Mouse (Mus musculus) layer of hippocampus, adult 11-12 months (tissue): ENCODE results near the gene Actrt3.
A peak's percentile ranks its signal among the peaks of the same experiment; 100 is the strongest.

Experiments
- DNase-seq: peaks from one replicate; pipeline ENCODE4 v3.0.0; 2022; ENCODE audit warnings: low spot score

Gene Actrt3

DNA sequence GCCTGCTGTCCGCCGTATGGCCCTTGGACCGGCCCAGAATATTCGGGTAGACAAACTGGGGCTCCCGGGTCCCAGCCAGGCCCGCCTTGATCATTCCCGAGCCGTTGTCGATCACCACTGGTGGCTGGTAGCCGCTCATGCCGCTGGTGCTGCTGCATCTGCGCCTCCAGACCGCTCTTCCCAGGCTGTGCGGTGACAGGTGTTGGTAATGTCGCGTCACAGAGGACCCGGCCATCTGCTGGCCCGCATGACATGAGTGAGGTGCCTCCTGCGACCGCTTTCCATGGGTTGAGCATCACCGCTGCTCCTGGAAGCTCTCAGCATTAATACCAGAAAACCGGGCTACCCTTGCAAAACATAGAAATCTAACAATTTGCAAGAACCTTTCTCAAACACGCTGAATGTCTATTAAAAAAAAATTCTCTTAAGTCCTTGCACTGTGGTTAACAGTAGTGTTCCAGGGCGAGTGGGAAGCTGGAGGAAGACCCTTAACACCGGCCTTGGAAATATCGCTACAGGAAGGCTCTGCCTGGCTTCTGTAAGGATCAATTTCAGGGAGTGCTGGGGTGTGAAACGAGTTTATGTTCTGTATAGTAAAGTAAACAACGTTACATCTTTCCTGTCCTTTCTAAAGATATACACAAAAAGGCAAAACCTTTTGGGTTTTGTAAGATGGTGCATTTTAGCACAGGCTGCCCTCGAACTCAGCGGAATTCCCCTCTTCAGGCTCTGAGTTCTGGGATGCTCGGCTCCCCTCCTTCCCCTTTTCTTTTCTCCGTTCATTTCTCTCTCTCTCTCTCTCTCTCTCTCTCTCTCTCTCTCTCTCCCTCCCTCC lies at the start of gene Actrt3:
Gene Actrt3, minus strand, starts transcription at position 229 of the 835 bp plus-strand sequence.
- peak; percentile 50 for DNase-seq

DNA sequence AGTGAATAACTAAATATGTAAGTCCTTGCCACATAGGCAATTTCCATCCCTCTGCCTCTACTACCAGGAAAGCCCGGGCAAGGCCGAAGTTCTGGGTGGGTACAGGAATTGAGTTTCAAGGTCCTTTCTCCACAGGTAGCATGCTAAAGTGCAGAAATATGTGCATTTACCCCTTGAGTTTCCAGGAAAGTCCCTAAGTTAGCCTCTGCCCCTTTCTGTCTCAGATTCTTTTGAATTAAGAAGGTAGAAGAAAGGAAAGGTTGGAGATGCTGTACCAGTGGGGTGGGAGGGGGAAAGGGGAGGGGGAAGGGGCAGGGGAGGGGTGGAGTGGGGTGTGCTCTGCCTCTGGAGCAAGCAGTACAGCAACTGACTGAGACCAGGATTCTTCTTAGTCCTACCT lies 48.7 kb upstream of the Actrt3 start:
- no peak for DNase-seq

DNA sequence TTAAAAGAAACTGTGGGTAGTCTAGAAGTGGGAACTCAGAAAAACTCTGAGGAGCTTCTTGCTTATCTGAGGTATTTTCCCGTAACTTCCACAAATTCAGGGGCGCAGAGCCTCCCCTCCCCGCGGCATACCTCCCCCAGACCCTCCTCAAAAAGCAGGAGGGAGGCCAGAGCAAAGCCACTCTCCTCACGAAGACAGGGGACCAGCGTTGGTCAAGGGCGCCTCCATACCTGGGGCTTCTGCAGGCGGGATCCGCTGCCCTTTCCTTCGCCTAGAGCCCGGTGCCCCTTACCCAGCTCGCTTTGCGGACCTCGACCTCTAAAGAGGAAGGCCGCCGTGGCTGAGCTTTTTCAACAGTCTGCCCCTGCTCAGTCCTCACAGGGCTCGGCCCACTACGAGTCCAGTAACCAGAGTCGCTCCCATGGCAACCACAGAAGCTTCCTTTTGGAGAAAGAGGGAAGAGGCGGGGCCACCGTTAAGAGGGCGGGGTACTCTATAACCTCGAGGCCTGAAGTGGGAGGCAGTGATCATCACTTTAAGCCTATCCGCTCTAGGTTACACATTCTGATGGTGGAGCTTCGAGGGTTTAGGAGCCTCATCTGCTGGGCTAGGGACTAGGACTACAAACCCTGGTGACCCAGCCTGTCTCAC lies 47.8 kb upstream of the Actrt3 start, which contains the start of gene Lrrc34:
Gene Lrrc34, minus strand, starts transcription at position 430 of the 651 bp plus-strand sequence.
- DNase-seq = peak; percentile 18

DNA sequence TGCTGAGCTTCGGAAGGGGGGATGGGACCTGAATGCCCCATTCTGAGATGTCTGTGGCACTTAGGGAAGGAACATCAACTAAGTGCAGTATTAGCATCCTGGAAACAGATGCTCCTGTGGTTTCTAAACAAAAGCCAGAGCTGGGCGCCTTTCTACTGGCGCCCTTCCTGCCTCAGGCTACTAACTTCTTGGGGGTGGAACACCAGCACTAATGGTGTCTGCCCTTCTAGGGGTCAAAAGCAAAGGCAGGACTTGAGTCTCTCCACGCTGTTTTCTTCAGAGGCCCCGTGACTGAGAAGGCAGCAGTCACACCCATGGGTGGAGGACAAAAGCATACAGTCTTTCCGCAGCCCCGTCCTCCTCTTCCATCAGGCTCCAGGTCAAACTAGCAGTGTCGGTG lies 47.0 kb upstream of the Actrt3 start:
- no peak for DNase-seq

DNA sequence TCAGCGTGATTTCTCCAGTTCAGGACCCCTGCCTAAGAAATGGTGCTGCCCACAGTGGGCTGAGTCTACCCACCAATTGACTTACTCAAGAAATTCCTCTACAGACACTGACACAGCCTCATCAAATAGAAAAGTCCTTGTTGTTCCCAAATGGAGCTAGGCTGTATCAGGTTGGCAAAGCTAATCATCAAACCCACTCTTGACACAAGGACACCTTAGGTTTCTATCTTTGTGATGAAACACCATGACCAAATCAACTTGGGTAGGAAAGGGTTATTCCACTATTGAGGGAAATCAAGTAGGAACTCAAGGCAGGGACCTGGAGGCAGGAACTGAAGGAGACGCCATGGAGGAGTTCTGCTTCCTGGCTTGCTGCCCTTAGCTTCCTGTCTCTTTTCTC lies 44.5 kb upstream of the Actrt3 start, which contains the start of gene Lrriq4:
Gene Lrriq4, plus strand, starts transcription at position 301 of the 400 bp plus-strand sequence.
- no peak for DNase-seq

DNA sequence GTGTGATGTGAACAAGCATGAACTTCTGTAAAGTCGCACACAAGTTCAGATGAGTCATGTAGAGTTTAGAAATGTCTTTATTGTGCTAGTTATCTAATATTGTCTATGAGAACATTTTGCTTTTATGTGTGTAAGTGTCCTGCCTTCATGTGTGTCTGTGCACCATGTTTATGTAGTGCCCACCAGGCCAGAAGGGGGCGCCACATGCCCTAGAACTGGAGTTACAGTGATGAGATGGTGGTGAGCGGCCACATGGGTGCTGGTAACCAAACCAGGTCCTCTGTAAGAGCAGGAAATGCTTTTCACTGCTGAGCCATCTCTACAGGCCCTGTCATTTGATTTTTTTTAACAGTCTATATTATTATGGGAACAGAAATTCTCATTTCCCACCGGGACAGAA lies 35.9 kb upstream of the Actrt3 start:
- DNase-seq = no peak

DNA sequence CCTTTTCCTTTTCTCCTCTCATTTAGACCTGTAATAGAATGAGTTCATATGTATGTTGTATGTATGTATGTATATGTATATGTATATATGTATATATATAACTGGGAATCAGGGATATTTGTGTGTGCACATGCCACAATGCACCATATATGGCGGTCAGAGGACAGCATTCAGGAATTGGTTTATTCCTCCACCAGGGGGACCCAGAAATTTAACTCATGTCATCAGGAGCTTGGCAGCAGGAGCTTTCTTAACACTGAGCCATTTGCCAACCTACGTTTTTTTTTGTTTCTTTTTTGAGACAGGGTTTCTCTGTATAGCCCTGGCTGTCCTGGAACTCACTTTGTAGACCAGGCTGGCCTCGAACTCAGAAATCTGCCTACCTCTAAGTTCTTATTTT lies 33.9 kb upstream of the Actrt3 start:
- DNase-seq = no peak

DNA sequence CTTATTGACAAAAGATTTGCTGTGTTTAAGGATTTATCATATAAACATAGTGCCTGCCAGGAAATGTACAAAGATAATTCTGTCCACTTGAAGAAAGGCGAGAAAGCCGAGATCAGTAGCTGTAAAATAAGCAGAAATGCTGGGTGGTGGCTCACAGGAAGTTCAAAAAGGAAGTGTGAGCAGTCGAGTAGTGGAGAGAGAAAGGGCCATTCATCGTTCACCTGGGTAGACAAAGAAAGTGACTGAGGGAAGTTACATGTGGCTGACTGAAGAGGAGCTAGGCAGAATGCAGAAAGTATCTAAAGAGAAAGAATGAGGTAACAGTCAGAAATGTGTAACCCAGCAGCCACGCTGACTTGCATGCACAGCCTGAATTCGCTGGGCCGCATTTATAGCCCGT lies 20.4 kb upstream of the Actrt3 start:
- no peak for DNase-seq

DNA sequence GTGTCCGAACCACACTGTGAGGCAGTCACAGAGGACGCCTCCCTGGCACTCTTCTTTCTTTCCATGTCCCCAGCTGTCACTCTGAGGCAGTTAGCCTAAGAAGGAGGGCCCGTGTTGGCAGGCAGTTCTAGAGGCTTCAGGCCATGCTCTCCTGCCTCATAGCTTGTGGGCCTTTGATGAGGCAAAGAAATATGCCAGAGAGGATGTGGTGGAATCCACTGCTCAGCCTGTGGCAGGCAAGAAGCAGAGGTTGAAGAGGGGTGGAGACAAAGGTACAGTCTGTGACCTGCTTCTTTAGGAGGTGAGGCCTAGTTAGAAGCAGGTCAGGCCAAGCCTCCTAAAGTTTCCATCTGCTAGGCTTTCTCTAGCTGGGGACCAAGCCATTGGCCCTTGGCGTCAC lies 11.2 kb upstream of the Actrt3 start:
- DNase-seq = no peak

DNA sequence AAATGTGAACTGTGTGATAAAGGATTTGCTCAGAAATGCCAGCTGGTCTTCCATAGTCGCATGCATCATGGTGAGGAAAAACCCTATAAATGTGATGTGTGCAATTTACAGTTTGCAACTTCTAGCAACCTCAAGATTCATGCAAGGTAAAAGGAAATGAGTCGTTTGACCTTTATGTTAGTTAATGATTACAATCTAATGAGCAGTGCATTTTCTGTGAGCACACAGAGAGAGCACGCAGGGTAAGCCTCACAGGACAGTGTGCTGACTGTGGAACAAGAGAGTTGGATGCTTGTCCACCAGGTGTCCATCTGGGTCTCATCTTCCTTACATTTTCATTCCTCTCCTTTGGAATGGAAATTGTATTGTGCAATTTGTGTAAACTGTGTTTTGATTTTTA lies 9.3 kb upstream of the Actrt3 start:
- DNase-seq = no peak

DNA sequence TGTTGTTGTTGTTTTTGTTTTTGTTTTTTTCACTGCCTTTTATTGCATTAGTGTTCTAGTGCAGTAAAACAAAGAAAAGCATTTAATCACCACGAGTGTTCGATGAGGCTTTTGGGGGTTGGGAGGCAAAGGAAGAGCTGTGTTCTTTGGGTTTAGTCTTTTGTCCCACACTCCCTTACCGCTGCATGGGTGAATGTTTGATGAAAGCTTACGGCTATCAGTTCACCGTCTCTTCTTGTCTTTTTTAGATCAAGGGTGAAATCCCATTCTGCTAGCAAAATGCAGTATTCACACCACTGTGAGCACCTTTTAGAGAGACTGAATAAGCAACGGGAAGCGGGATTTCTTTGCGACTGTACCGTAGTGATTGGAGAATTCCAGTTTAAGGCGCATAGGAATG lies 3.5 kb upstream of the Actrt3 start:
- DNase-seq = no peak

DNA sequence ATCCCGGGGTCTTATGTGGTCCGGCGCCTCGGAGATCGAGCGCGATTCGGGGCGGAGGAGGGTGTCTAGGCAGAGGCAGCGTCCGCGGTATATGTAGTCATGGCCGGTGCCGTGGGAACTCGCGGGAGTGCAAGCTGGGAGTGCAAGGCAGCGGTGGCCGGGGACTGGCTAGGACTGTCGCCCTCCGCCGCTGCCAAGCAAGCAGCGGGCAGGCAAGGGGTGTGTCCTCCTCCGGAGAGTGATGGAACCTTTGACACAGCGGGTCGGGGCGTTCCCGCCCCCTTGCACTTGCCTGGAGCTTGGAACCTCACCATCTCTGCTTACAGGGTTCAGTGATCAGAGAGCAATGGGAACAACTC lies 3.0 kb upstream of the Actrt3 start:
- no peak for DNase-seq

DNA sequence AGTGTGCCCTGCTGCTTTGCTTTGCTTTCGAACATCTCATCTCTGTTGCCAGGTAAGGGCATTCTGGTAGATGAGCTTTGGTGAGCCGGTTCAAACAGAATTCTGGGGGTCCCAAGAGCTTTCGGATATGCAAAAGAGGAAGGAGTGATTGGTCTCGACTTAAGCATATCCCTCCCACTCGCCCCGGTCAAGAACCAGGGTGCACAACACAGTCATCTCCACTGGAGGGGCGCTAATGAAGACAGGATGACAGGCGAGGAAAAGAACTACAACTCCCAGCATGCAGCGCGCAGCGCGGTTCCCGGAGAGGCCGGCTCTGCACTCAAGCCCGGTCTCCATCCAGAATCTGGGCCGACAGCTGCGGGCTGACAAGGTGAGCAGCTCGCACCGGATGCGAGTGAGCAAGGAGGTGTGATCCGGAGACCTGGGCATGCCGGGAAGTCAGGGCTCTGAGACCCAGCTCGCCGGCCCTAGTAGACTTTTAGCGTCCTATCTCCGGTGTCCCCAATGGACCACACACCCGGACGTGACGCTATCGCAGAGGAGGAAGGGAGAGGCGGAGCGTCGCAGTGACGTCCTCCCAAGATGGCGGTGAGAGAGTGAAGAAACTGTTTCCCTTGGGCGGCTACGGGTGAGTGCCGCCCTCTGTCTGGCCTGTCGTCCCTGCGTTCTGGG lies 2.5 kb upstream of the Actrt3 start, which contains the start of gene Mynn:
Gene Mynn, plus strand, starts transcription at position 1 of the 675 bp plus-strand sequence.
- peak; percentile 97 for DNase-seq

DNA sequence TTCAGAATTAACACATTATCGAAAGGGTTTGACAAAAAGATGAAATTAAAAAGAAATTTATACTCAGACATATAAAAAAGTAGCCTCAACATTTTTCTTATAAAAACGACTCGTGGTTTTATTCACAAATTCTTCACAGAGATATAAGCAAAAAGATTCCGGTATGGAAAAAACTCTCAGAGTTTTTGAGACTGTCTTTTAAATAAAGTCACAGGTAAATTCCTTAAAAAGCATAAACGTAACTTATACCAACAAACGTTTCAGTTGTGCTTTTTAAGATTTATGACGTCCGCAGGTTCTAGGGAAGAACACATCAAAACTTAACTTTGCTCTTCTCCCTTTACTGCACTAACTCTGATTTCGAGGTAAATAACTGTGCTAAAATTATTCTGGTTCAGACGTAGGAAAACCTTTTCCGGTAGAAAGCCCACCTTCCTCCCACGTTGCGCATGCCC lies 1.9 kb upstream of the Actrt3 start:
- no peak for DNase-seq

DNA sequence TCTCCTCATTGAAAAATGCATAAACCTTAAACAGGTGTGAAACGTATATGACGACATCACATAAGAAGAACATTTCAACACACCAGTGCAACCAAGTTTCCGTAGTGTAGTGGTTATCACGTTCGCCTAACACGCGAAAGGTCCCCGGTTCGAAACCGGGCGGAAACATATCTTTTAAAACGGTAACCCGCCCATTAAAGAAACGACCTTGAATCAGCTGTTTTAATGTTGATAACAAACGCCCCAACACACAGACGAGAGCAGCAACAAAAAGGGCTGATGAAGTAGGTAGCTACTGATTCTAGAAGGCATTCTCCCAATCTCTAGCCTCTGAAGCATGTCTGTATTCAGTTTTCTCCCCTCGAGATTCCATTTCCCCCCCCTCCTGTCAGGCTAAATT lies 1.4 kb upstream of the Actrt3 start:
- DNase-seq = peak; percentile 92

DNA sequence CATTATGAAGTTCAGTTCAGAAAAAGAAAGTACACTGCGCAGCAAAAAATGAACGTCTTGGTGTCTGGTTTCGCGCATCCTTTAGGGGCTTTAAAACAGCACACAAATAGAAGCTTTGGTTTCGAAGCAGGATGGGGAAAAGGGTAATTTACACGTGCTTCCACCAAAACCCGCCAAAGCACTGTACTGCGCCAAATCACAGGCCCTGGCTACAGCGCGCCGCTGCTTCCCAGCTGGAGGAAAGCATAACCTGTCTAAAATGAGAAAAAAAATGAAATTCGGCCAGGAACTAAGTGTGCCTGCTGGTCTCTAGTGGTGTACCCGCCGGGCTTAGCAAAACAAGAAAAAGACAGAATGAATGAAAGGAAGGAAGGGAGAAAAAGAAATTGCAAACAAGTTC lies 978 bp upstream of the Actrt3 start:
- peak; percentile 31 for DNase-seq

DNA sequence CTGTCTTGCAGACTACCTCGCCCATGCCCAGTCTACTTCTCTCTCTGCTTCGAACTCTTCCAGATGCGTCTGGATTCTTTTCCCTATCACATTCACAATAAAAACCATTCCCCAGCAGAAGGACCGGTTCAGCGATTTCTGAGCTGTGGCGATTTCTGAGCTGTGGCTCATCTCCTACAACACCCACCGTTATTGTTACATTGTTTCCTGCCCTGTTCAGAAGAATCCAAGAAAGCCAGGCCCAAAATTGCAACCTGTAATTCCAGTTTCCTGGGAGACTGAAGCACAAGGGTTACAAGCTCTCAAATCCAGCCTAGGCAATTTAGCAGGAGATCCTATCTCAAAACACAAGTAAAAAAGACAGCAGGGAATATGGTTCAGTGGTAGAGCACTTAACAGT lies 2.5 kb downstream of the Actrt3 start:
- DNase-seq = no peak

DNA sequence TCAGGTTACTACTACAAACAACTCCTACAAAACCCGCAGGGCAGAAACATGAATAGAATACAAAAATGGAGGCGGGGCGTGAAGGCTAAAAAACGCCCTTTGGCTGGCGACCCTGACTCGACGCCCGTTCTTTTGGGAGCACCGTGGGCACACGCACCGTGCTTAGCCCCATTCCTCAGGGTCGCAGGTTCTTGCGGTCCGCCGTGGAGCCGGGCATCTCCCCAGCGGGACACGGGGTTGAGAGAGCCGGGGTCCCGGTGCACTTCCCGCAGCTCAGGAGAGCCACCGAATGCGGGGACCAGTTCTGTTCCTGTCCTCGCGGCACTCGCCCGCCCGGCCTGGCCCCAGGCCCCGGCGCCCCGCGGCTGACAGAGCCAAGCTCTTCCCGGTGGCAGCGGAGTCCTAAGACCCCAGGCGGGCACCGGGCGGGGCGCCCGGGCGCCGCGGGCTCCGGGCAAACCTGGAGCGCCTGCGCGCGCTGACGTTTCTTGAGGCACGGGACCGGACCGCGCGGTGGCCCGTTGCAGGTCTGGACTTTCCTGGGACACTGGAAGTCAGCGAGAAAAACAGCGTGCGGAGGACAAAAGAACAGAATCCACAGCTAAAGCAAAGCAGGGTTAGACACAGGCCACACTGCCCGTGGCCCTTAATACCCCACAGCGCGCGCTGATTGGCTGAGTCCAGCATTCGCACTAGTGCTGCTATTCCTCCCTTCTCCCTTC lies 4.5 kb downstream of the Actrt3 start:
- DNase-seq = peak; percentile 31

DNA sequence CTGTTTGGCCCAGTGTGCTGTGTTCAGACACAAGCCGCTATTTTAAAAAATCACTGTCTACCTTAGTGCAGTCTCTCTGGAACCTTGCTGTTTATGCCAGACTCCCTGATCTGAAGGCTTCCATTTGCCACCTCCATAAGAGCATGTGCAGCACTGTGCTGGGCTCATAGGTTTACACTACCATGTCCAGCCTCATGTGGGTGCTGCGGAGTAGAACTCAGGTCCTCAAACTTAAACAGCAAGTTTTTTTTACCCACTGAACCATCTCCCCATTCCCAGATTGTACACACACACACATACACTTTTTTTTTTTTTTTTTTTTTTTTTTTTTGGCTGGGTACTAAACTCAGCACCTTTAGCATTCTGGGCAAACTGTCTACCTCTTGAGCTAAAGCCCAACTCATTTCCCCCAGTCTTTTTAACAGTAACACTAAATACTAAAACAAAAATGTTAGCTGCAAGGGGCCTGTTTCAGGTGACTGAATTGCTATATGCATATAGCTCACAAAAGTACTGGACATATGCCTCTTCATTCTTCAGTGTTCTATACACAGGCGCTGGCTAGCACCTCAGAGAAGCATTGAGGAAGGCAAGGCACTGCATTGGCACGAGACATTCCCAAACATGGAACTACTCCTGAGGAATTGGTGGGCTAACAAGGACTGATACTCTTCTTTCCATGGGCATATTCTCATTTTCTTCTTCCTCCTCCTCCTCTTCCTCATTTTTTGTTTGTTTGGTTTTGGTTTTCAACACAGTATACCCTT lies 5.8 kb downstream of the Actrt3 start:
- DNase-seq = no peak

DNA sequence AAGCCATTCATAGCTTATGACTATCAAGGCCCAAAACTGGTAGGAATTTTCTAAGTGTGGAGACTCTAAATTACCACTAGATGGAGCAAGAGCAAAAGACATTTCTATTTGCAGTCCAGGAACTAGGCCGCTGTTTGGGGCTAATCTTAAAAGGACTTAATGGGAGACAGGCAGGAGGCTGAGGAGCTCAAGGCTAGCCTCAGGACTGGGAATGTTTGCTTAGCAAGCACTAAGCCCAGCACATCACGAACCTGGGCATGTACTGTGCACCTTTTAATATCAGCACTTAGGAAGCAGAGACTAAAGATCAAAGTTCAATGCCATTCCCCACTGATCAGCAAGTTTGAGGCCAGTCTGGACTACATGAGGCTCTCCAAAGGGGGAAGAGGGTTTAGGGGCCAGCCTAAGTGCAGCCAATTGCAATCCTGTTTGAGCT lies 7.3 kb downstream of the Actrt3 start:
- no peak for DNase-seq

DNA sequence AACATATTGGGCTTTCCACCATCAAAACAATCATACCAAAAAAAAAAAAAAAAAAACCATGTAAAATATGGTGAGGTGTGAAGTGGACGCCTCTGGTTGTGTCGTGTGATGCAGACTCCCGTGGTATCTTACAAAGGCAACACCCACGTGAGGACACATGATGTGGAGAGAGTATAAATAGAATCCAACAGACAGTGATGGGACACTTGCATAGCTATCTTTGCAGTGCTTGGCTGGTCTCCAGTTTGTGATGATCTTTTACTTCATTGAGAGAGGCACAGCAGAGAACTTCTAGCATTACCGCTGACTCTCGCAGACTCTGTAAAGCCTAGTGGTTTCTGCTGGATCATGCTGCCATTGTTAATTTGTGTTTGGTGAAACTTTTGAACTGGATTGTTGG lies 10.9 kb downstream of the Actrt3 start:
- no peak for DNase-seq
